Mouse (Mus musculus): ENCODE data around the gene Ptger2. TPM values are rescaled to one million over a fixed set of nuclear protein-coding genes. Genes with fewer than 3 reads are reported as not detected.

The Ptger2 gene
- polyA plus RNA-seq, 1 experiment = 6.8 TPM

GRCm38 (mm10) chr14:45040851-45041475 lies 53.0 kb downstream of the Ptger2 start:
- no peak for DNase-seq
- TF ChIP-seq CTCF (IDR thresholded peaks at IDR 0.05; ENCODE audit: insufficient read depth, low read length) (no peak), POLR2A (IDR thresholded peaks at IDR 0.05; ENCODE audit: borderline replicate concordance, extremely low read depth, low read depth, low read length) (no peak)
- H3K4me1 ChIP-seq (ENCODE audit: control insufficient read depth, insufficient read depth, low read length) = no peaks in the 10 kb centered on the region
- no peak overlapping the region for H3K4me3 ChIP-seq (replicated peaks; ENCODE audit: extremely low read depth, low read depth, low read length)
- WGBS = 65% methylated on average over 5 of the region's 5 CpGs

DNA sequence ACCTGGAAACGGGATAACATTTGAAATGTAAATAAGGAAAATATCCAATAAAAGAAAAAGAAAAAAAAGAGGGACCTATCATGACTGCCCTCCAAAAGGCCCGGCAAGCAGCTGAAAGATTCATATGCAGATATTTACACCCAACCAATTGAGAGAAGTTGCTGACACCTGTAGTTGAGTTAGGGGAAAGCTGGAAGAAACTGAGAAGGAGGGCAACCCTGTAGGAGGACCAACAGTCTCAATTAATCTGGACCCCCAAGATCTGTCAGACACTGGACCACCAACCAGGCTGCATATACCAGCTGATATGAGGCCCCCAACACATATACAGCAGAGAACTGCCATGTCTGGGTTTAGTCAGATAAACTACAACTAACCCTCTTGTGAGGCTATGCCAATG lies 60.1 kb downstream of the Ptger2 start:
- Histone ChIP-seq H3K4me1 (ENCODE audit: control insufficient read depth, insufficient read depth, low read length) (peaks cover 7% of the 10 kb centered on the region), H3K4me3 (replicated peaks; ENCODE audit: extremely low read depth, low read depth, low read length) (no peak overlapping the region)
- WGBS = 80% methylated on average over 2 of the region's 2 CpGs
- TF ChIP-seq POLR2A (IDR thresholded peaks at IDR 0.05; ENCODE audit: borderline replicate concordance, extremely low read depth, low read depth, low read length) = no peak
- TF ChIP-seq CTCF (IDR thresholded peaks at IDR 0.05; ENCODE audit: insufficient read depth, low read length) = no peak
- DNase-seq = no peak

GRCm38 (mm10) chr14:45049689-45050418 lies 61.9 kb downstream of the Ptger2 start:
- no peak overlapping the region for H3K4me3 ChIP-seq (replicated peaks; ENCODE audit: extremely low read depth, low read depth, low read length)
- no peak for TF ChIP-seq POLR2A (IDR thresholded peaks at IDR 0.05; ENCODE audit: borderline replicate concordance, extremely low read depth, low read depth, low read length)
- no peak for TF ChIP-seq CTCF (IDR thresholded peaks at IDR 0.05; ENCODE audit: insufficient read depth, low read length)
- 36% methylated on average over 7 of the region's 7 CpGs for WGBS
- H3K4me1 ChIP-seq (ENCODE audit: control insufficient read depth, insufficient read depth, low read length) = peaks cover 7% of the 10 kb centered on the region
- no peak for DNase-seq

- Histone ChIP-seq H3K4me3 (replicated peaks; ENCODE audit: extremely low read depth, low read depth, low read length) (no peak overlapping the region), H3K4me1 (ENCODE audit: control insufficient read depth, insufficient read depth, low read length) (peaks cover 7% of the 10 kb centered on the region)
- 45% methylated on average over 1 of the region's 1 CpGs for WGBS
- TF ChIP-seq POLR2A (IDR thresholded peaks at IDR 0.05; ENCODE audit: borderline replicate concordance, extremely low read depth, low read depth, low read length) (no peak), CTCF (IDR thresholded peaks at IDR 0.05; ENCODE audit: insufficient read depth, low read length) (no peak)
- no peak for DNase-seq
These were observed 62.4 kb downstream of the Ptger2 start for GRCm38 (mm10) chr14:45050419-45050776.

DNA sequence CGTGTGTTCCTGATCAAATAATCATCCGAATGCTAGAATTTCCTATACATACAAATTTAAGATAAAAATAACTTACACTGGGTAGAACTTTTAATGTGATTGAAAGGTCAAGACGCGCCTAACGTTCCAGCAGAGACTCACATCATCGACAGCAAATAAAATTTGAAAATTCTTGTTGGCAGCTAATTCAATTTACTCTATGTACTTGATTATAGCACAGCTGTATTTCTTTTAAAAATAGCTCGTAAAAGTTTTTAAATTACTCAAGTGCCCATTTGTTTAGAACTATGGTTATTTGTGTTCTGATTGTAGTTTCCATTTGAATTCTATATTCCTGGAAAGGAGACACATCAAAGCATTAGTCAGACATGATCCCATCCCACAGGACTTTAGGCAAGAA lies 63.1 kb downstream of the Ptger2 start:
- peaks cover 7% of the 10 kb centered on the region for H3K4me1 ChIP-seq (ENCODE audit: control insufficient read depth, insufficient read depth, low read length)
- H3K4me3 ChIP-seq (replicated peaks; ENCODE audit: extremely low read depth, low read depth, low read length) = no peak overlapping the region
- TF ChIP-seq CTCF (IDR thresholded peaks at IDR 0.05; ENCODE audit: insufficient read depth, low read length) = no peak
- no peak for TF ChIP-seq POLR2A (IDR thresholded peaks at IDR 0.05; ENCODE audit: borderline replicate concordance, extremely low read depth, low read depth, low read length)
- DNase-seq = no peak
- WGBS = 72% methylated on average over 7 of the region's 7 CpGs

Other genes starting within 250 kb of the Ptger2 start
- gene Gm8267, start 237.9 kb upstream of the Ptger2 start, polyA plus RNA-seq (2012; rRNA removed) = not detected in 2 replicates
- not detected in 2 replicates for gene Ptgdr, start 128.8 kb upstream of the Ptger2 start, polyA plus RNA-seq (2012; rRNA removed)
- 3.8 and 6.7 TPM in 2 replicates for gene Gpr137c, start 231.5 kb downstream of the Ptger2 start, polyA plus RNA-seq (2012; rRNA removed)
- 6.4 and 7.4 TPM in 2 replicates for gene Txndc16, start 232.1 kb downstream of the Ptger2 start, polyA plus RNA-seq (2012; rRNA removed)